Mouse (Mus musculus): ENCODE measurements around the gene Fzd4.
A peak's percentile ranks its signal among the peaks of the same experiment; 100 is the strongest.

The Fzd4 gene

DNA sequence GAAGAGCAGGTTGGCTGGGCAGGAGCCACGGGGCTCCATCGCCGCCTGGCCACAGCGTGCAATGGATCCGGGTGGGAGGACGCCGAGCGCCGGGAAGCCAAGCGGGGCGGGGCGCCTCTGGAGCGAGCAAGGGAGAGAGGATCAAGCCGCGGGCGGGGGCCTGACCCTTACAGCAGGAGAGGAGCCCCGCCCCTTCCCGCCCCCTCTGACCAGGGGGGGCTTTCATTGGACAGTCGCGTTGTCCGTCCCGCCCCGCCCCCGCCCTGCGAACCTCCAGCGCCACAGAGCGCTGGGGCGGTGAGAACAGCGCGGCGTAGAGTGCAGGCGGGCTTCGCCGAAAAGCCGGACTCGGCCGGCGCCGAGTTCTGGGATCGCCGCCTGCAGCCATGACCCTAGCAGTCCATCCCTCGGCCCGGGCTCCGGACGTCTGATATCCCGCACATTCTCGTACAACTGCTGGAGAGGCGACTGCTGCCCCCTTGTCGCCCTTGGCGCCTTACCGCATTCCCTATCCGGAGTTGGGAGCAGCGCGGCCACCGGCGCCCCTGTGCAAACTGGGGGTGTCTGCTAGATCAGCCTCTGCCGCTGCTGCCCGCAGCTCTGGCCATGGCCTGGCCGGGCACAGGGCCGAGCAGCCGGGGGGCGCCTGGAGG, at the start of gene Fzd4, which contains the start of gene Tmem135:
Fzd4 (plus strand) TSS at position 275 of the 653 bp plus-strand sequence.
Tmem135 (minus strand) TSS at position 142 of the 653 bp plus-strand sequence.
- peak; percentile 94 to 96 for DNase-seq (ENCODE audit: low spot score in 2 of 2)

GRCm38 (mm10) chr7:89355519-89356255, 48.5 kb upstream of the Fzd4 start:
- DNase-seq (ENCODE audit: low spot score in 2 of 2) = no peak

DNA sequence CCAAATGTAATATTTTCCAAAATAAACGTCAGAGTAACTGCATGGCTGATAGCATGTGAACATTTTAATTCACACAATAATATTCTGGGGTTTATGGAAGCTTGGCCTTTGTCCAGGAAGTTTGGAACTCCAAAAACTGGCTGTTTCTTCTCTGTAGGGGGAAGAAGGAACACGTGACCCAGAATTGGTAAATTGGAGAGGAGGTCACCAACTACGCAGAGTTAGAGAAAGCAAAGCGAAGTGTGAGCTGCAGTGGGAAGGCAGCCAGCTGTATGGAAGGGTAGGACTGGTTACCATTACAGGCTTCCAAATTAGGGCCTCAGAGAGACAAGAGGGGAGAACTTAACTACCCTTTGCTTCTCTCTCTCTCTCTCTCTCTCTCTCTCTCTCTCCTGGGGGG, 47.8 kb upstream of the Fzd4 start:
- DNase-seq (ENCODE audit: low spot score in 2 of 2) = no peak

DNA sequence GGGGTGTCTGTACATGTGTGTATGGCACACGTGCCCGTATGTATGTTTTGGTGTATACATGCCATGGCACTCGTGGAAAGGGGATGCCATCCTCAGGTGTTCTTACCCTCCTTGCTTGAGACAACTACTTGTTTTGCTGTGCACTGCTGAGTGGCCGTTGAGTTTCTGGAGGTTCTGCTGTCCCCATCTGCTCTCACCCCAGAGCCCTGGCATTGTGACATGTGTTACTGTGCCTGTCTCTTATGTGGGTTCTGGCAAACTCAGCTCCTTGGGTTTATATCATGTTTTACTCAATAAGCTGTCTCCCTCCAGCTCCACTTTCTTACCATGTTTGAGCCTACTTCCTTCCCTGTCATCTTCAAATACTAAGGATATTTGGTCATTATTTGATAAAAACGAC, 40.2 kb upstream of the Fzd4 start:
- no peak for DNase-seq (ENCODE audit: low spot score in 2 of 2)

- no peak for DNase-seq (ENCODE audit: low spot score in 2 of 2)
Observed at GRCm38 (mm10) chr7:89365135-89365880, 38.8 kb upstream of the Fzd4 start.

- no peak for DNase-seq (ENCODE audit: low spot score in 2 of 2)
Observed at GRCm38 (mm10) chr7:89367643-89368042, 36.5 kb upstream of the Fzd4 start.

DNA sequence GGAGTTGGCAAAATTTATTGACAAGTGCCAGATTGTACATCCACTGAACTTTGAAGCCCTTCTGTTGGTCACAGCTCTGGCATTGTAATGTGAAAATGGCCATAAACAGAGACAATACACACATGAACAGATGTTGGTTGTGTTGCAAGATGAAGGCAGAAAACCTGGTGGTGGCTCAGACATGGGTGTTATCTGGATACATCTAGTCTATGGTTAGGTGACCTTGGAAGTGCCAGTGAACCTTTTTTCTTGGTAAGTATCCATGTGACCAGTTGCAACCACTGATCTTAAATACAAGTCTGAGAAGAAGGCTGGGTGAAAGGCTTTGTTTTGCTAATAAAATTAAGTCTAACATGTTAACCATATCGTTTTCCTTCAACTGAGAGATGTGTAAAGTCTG, 34.1 kb upstream of the Fzd4 start:
- DNase-seq (ENCODE audit: low spot score in 2 of 2) = no peak

DNA sequence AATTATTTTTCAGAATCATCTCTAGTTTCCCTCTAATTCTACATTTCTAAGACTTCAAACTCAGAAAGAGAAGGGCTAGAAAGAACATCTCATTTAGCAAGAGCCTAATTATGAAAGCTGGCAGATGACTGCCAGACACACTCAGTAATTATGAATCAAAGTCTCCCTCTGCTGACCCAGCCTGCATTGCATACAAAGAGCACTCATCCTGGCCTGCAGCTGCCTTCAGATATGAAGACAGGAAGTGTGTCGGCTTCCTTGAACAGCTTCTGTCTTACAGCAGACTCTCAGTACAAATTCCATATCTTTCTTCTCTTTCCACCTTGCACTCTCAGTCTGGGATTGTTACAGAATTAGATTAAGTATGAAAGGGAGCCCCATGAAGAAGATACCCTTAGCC, 33.2 kb upstream of the Fzd4 start:
- DNase-seq (ENCODE audit: low spot score in 2 of 2) = peak in 1 of 2 experiments; percentile 62

- DNase-seq (ENCODE audit: low spot score in 2 of 2) = no peak
Observed at GRCm38 (mm10) chr7:89371623-89372295, 32.4 kb upstream of the Fzd4 start.

- no peak for DNase-seq (ENCODE audit: low spot score in 2 of 2)
Observed at GRCm38 (mm10) chr7:89380935-89381705, 23.0 kb upstream of the Fzd4 start.

- DNase-seq (ENCODE audit: low spot score in 2 of 2) = no peak
Observed at GRCm38 (mm10) chr7:89382892-89383291, 21.3 kb upstream of the Fzd4 start.

DNA sequence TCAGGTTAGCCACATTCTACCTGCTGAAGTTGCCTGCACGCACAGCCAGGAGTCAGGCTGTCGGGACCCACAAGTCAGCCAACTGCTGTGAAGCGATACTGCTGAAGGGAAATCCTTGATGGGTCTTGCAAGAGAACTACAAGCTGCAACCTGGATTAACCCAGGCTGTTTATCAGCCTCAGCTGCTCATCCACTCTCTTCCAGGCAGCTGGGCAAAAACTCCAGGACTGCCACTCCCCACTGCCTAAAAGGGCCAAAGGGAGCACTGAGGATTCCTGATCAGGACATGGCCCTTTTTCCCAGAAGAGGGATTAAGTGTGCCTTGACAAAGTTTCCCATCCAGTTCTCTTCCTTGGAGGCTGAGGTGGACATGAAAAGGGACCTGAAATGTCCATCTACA, 15.2 kb upstream of the Fzd4 start:
- no peak for DNase-seq (ENCODE audit: low spot score in 2 of 2)

DNA sequence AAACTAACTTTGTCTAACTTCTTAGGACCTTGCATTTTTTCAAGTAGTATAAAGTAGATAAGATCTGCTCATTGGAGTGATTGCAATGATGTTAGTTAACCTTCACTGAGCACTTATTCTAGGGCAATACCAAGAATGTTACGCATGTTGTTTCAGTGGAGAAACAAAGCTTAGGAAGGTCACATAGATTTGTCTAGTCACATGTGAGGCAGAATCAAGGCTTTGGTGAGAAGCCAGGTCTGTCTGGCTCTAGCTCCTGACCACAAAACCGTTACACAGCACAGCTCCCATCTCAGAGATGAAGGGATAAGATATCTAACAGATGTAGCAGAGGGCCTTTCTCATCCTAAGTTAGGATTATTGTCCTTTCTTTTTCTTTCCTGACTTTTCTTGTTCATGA, 13.5 kb upstream of the Fzd4 start:
- DNase-seq (ENCODE audit: low spot score in 2 of 2) = no peak

GRCm38 (mm10) chr7:89391281-89391680, 12.9 kb upstream of the Fzd4 start:
- DNase-seq (ENCODE audit: low spot score in 2 of 2) = no peak

- peak; percentile 47 to 48 for DNase-seq (ENCODE audit: low spot score in 2 of 2)
Observed at GRCm38 (mm10) chr7:89391831-89392230, 12.3 kb upstream of the Fzd4 start.

GRCm38 (mm10) chr7:89392388-89392787, 11.8 kb upstream of the Fzd4 start:
- no peak for DNase-seq (ENCODE audit: low spot score in 2 of 2)

DNA sequence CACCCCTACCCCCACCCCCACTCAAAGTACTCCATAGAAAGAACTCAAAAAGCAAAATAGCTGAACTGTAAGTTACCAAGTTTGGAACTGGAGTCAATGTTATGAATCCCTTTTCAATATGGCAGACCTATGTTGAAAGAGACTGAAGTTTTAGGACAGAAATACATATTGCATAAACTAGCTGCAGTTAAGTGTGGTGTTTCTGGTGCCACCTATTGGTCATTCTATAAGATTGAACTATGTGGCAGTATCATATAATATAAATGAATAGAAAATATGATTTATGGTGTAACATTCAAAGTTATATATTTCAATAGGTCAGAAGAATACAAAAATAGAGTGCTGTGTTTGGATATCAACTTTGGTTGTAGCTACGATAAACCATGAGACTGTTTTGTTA, 11.3 kb upstream of the Fzd4 start:
- DNase-seq (ENCODE audit: low spot score in 2 of 2) = no peak

- DNase-seq (ENCODE audit: low spot score in 2 of 2) = no peak
Observed at GRCm38 (mm10) chr7:89395399-89395798, 8.8 kb upstream of the Fzd4 start.

- no peak for DNase-seq (ENCODE audit: low spot score in 2 of 2)
Observed at GRCm38 (mm10) chr7:89396386-89396785, 7.8 kb upstream of the Fzd4 start.

GRCm38 (mm10) chr7:89397837-89398534, 6.2 kb upstream of the Fzd4 start:
- DNase-seq (ENCODE audit: low spot score in 2 of 2) = no peak

DNA sequence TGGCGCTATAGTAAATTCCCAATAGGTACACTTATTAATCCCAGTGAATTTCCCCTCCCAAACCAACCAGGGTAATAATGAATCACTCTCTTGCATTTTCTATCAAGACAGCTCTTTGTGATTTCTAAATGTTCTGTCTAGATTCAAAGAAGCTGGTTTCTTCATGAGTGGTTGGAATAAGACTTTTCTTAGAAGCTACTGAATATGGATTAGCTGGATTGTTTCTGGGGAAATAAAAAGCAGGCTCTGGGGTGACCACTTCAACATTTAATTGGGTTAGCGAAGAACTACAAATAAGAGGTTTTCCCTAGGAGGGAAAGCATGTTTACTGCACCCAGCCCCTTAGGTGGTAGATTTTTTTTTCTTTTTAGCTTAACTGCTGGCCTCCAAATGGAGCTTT, 3.4 kb upstream of the Fzd4 start:
- no peak for DNase-seq (ENCODE audit: low spot score in 2 of 2)

All from heart, adult 9 months (tissue).